Mouse (Mus musculus): ENCODE results near the gene Adamts17.

Adamts17 gene

DNA sequence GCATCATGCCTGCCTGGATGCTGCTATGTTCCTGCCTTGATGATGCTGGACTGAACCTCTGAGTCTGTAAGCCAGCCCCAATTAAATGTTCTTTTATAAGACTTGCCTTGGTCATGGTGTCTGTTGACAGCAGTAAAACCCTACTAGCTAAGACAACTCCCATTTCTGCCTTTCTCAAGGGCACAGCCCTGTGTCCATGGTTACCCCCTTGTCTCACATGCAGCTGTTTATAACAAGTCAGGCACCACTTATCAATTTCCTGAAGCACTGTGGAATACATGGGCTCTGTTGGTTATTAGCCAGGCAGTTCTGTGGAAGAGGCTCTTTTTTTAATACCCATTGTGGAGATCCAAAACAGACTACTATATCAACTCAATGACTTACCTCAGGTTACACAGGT lies 193.1 kb downstream of the Adamts17 start:
- no peak for DNase-seq (ENCODE audit: low spot score)

DNA sequence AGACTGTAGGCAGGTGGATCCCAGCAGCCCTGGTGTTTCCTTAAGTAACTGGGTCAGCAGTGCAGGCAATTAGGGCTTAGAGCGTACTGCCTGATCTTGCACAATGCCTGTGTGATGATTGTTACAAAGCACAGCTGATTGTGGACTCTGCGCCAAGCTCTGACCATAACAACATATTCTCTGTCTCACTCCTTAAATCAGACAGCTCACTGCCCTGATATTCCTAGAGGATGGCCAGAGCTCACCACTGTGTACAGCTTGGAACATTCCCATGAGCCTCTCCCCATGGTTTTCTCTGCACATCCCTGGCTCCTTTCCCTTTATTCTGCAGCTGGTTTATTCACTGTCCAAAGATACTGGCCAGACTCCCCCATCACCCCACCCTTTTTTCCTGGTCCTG lies 194.8 kb downstream of the Adamts17 start:
- DNase-seq (ENCODE audit: low spot score), result peak; percentile 25

DNA sequence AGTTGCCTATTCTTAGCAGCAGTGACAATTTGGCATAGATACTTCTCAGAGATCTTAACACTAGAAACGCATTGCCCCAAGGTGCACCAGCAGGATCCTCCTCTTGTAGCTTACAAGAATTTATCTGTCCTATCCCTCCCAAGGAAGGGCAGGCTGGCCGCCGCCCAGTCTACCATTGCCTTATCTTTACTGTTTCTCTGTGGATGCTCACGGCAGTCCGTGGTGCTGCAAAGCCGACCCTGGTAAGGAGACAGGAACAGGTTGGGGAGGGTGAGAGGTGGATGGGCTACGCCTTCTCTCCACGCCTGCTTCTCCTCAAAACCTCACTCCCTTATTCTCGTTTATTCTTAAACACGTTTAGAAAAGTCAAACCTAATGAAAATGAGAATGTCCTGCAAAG lies 195.7 kb downstream of the Adamts17 start:
- no peak for DNase-seq (ENCODE audit: low spot score)

DNA sequence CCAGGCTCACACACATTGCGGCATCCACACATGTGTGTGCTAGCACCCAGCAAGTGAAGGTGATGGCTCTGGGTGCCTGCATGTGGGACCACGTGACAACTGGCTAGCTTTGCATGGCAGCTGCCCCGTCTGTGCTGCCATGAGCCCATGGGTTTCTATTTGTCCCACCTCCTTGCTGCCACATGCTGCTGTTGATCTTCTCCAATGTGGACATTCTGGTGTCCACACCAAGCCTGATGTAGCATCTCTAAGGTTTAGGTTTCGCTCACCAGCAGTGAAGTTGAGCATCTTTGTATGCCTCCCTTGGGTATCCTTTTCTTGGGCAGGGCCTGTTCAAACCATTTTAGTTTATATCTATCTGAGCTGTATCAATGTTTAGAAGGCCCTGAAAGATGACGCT lies 196.1 kb downstream of the Adamts17 start:
- DNase-seq (ENCODE audit: low spot score), result no peak

DNA sequence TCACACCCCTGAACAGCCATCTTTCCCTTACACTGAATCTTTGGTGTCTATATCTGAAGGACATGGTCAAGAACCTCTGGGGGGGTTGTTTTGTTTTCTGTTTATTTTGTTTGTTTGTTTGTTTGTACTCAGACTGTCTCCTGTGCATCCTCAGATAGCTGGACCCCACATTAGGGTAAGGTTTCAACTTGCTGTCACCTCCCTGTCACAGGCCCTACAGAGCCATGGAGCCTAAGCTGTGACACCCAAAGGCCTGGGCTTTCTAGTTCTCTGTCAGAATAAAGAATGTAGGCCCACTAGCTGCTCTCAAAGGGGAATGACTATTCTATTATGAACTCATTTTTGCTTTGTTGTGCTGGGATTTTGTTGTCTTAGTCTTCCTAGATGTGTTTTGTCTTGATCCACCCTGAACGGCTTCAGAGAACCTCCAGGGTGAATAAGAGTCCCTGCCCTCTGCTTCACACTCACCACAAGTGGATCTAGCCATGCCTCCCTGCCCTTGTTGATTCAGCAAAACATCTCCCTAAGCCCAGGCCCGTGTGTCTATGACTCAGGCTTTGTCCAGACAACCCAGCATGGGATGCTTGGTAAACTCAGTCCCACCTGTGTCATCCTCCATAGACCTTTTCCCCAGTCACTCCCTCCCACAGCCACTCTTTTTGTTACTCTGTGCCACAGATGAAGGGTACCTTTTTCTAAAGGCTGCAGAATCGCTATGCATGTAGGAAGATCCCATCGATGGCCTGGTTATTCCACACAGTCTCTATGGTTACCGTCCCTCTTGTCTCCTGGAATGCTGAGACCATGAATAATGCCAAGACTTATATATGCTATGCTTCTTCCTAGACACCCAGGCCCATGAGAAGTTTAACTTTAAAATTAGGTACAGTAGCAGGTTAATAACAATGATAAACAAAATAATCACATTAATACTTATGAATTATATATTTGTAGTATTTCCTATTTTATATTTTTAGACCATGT lies 197.3 kb downstream of the Adamts17 start:
- DNase-seq (ENCODE audit: low spot score), result no peak

DNA sequence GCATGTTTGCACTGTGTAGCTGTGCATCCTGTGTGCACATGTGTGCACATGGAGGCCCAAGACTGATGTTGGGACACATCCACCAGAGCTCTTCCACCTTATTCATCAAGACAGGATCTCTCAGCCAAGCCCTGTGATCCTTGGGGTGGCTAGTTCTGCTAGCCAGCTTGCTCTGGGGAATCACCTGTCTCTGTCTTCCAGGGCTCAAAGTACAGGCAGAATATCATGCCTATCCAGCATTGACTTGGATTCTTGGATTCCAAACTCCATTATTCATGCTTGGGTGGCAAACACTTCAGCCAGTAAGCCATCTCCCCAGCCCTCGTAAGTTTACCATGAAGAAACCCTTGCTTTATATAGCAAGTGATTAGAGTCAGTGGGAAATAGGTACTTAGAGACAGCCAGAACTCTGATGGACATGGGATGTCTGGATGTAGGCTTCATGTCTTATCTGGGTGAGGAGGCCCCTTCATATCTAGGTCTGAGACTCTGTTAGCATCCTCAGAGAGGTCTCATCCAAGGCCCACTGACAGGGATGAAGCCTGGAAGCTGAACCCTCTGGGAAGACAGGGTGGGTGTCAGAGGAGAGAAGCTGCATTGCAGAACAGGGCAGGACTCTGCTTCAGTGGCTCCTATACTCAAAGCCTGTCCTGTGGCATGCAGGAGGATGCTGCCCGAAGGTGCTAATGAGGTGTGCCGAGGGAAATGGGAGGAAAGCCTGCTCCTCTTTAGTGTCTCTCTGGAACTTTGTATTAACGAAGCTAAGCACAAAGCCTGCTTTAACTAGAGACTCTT lies 198.4 kb downstream of the Adamts17 start:
- no peak for DNase-seq (ENCODE audit: low spot score)

DNA sequence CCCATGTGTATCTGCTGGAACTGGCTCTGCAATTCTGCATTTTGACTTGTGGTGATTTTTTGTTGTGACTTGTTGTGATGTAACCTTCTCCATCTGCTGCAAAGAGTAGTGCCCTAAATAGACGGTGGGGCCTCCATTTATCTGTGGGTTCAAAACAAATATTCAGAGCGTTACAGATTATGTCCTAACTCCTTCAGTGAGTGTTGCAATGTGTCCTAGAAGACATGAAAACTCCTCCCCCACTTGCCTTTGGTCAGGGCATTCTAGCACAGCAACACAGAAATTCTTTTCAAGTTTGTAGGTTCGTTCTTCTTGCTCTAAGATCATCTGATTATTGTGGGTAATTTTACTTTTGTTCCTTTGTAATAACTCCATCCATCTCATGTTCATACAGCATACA lies 199.6 kb downstream of the Adamts17 start:
- no peak for DNase-seq (ENCODE audit: low spot score)

DNA sequence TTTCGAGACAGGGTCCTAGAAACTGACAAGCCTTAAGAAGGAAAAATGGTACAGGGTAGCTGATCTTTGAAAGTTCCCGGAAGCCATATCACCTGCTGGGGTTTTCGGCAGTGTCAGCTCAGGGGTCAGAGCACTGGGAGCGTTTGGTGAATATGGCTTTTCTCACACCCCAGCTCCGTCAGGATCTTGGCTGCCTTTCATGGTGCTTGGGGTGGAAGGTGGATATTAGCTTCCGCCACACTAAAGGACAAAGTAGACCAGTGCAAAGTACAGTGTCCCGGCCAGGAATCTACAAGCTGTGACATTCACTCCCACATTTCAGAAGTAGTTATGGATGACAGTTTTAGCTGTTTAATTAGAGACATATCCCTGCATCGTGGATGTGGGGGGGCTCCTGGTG lies 200.3 kb downstream of the Adamts17 start:
- no peak for DNase-seq (ENCODE audit: low spot score)

DNA sequence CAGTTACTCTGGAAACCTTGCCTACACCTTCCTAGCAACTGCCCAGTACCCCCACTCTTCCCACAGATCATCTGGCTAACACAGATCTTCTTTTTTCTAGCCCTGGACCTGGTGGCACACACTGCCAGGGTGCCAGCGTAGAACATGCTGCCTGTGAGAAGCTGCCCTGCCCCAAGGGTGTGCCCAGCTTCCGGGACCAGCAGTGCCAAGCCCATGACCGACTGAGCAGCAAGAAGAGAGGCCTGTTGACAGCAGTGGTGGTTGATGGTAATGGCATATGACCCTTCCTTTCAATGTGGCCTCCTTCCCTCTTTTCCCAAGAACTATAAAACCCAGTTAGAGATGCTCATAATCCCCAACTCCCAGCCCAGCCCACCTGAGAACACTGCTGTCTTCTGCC lies 202.2 kb downstream of the Adamts17 start:
- no peak for DNase-seq (ENCODE audit: low spot score)

DNA sequence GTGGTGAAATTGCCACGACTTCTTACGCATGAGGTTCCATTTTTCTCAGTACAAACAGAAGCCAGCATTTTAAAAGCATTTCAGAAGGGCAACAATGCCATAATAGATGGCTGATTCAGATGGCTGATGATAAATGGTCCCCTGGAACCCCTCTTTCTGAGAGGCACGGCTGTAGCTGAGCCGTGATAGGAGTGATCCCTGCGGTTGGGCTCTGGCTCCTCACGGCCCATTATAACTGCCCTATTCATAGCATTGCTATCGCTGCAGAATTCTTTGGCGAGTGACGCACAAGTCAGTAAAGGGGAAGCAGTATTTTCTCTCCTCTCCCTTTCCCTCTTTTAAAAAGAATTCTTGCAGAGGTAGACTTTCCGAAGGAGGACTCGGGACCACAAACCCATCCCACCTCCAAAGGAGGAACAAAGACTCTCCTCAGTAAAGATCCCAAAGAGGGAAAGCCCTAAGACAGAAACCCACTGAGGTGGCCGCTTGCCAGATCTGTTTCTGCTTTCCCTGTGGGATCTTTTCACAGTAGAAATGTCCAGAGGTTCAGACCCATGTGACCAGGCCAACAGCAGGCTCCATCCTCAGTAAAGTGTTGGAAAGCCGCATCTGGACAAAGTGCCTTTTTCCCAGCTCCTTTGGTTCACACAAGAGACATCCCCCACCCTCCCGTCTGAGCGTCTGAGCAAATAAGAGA lies 204.7 kb downstream of the Adamts17 start:
- no peak for DNase-seq (ENCODE audit: low spot score)

DNA sequence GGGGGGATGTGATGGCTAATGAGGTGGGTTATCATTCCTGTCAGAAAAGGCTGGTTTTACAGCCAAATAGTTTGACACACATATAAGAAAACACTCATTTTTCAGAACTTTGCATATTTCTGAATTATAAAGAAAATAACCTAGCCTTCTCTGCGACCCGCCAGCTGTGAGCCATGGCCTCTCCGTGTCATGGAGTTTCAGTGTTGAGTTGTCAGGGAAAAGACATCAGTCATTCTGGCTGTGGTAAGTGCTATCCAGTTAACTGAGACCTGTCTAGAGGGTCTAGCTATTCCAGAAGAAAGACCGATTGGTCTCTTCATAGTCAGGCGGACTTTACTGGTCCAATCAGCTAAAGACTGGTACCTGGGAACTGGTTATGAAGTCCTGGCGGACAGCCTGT lies 205.7 kb downstream of the Adamts17 start:
- no peak for DNase-seq (ENCODE audit: low spot score)

DNA sequence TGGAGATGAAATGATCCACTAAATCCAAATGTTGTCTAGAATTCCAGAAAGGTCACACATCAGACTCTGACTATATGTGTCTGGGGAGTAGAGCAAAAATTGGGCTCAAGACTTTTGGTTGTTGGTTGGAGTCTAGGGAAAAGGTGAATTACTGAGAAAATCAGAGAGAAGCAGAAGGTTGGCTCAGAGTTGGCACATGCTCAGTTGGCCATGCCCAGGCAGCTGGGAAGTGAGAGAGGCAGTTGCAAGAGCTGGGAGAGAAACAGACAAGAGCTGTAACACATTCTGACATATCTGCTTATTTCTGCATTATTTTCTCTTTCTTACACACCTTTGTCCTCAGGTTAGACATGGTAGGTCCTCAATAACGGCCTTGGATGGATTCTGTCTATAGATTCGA lies 209.7 kb downstream of the Adamts17 start:
- DNase-seq (ENCODE audit: low spot score), result peak; percentile 60

DNA sequence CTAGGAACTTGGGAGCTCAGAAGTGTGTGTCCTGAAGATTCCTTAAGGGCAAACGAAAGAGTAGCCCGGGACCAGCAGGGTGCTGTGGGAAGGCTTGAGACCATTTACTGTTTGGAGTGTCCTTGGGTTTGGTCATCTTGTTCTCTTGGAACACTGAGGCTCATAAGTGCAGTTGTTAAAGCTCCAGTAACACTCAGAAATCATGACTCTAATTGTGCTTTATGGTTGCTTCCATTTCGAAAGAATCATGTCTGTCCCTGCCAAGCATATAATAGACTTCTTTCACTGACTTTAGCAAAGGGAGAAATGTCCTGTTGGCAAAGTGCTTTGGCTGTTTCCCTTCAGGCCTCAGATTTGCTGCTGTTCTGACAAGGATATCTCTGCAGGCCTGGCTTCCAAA lies 210.9 kb downstream of the Adamts17 start:
- no peak for DNase-seq (ENCODE audit: low spot score)

DNA sequence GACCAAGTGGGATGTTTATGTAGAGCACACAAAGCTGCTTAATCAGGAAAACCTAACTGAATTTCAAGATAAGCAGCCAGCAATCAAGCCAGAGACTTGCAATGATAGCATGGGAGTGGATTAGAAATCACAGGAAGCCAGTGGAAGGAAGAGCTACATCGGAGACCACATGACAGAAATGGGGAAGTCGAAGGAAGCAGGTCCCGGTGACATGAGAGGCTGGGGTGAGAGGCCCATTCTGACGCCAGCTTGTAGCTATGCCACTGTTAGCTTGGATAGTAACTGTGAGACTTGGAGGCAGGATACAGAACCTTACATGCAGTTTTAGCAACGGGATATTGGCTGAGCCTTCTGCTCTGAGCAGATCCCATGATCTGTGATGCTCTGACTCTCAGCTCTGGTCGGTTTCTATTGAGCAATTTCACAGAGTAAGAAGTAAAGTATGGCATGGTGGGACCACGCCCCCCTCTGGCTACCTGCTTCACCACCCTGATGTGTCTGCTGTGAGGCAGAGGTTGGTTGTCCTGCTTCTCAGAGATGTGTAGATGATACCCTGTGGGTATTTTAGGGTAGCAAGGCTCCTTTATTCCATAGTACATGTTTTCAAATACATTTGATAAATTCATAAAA lies 211.7 kb downstream of the Adamts17 start:
- DNase-seq (ENCODE audit: low spot score), result no peak

DNA sequence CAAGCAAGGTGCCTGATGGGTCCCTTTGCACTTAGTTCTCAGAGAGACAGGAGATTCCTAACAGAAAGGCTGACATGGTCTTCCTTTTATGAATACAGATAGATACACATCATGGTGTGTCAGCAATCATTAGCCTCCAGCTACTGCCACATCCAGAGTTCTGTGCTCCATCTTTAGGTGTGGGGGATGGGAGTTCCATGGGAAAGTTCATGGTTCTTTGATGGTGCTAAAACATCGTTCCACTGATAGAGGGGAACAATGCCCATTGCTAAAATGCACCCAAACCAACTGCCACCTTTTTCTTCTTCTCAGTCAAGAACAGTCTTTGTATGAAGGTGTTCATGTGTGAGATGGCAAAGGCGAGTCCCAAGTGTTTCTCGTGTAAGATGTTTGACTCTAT lies 215.3 kb downstream of the Adamts17 start:
- DNase-seq (ENCODE audit: low spot score), result no peak

DNA sequence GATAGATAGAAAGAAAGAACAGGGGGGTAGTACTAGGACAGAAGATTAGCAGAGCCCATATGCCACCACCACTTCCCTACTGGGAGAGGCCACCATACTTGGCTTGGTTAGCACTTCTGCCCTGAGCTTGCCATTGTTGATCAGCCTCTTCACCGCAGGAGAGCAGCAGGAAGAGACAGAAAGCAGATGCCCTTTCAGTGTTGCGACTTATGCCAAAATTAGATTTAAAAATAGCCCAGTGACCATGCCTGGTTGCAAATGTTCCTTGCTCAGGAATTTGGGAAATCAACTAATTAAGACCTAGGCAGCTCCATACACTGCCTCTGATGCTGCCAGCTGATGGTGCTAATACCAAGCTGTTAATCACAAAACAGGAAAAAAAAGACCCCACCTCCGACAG lies 216.0 kb downstream of the Adamts17 start:
- DNase-seq (ENCODE audit: low spot score), result no peak

DNA sequence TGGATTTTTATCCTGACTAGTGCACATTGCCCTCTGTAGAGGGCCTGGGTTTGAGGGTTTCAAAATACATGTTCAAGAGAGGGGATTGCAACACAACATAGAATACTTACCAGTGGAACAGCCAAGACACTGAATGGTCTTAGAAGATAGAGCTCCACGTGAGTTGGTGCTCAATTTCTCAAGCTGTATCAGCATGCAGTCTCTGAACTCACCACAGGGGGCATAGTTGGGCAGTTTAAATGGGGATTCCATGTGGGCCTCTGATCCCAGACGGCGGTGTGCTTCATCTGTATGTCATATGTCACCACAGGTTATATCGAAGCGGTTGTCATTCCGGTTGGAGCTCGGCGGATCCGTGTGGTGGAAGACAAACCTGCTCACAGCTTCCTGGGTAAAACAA lies 222.2 kb downstream of the Adamts17 start:
- no peak for DNase-seq (ENCODE audit: low spot score)

DNA sequence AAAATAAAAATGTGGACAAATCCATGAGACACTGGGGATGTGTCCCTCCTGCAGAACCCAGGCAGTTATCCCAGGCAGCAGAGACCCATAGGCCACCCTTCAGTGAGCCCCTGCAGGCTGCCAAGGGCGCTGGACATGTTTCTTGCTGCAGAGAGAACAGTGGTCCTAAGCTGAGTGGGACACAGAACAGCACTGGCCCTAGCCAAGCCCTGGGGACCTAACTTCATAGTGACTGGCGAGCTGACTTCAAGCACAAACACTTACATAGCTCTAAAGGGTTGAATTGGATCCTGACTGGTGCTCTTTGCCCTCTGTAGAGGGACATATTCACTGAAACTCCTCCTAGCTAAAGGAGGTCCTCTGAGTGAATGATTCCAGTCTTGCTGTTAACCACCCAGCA lies 223.0 kb downstream of the Adamts17 start:
- no peak for DNase-seq (ENCODE audit: low spot score)

DNA sequence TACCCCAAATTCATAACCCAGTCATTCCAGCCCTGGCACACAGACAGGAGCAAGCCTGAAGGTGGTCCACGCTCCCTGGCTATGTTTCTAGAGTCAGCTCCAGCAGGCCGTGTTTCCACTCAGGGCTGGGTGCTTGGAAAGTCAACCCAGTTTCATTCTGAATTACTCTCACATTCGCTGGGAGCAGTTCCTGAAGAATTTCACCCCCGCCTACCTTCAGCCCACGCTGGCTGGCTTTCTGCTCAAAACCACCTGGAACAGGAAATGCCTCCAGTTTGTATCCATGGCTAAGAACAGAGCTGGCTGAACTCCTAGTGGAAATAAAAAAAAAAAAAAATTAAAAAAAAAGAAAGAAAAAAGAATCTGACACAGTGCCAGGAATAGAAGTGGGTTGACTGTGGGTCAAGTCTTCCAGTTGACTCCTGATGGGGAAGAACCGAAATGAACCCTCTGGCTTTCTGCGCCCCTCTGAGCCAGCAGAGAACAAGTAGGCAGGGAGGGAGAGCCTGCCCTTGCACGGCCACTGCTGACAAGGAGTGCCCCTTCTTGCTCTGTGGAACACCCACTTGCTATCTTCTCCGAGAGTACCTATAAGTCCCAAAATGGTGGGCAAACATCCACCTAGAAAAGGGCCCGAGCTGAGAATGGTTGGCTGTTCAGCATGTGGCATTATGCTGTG lies 225.2 kb downstream of the Adamts17 start:
- no peak for DNase-seq (ENCODE audit: low spot score)

DNA sequence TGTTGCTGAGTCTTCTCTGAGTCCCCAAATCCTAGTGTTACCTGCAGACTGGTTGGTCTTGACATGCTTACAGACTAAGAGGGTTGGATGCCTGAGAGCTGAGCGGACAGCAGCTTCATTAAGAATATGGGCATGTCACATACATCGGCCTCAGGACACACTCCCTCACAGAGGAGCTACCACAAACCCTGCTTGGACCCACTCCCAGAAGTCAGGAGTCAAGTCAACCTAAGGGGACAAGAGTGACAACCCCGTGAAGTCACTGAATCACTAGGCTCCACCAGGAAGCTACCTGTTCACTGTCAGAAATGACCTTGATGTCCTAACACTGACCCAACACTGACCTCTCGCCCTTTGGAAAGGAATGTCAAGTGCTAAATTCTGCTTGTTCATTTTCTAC lies 226.1 kb downstream of the Adamts17 start:
- DNase-seq (ENCODE audit: low spot score), result no peak

DNA sequence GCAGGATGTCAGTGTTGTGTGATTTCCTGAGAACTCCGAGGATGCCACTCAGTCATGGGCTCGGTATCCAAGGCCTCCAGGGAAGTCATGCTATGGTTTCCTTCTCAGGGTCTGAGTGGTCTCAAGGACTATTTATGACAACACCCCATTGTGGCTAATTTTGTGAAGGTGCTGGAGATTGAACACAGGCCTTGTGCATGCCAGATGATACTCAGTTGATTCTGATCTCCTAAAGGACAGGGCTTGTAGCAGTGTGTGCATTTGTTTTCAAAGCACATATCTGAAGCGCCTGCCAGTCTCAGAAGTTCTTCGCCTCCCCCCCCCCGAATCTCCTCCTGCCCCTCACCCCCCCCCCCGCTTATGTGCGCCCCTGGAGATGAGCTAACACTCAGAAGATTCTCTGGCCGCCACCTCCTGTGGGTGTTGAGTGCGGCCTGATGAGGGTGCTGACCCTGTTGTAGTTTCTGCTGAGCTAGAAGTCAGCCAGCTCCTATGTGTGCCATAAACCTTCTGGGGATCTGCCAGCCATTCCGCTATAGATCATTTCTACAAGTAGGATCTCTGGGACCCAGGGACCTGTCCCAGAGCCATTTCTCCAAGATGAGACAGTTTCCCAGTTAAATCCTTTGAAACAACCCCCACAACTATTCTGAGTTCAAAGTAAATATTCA lies 232.6 kb downstream of the Adamts17 start:
- no peak for DNase-seq (ENCODE audit: low spot score)

Measured in adipocyte (in vitro differentiated cells).